Mouse (Mus musculus): ENCODE results near the gene Rasd1. TPM values are rescaled to one million over a fixed set of nuclear protein-coding genes. Genes with fewer than 3 reads are reported as not detected.
"Not testable (repeated sequence)": the region's sequence is repeated elsewhere in the genome, so short reads cannot be mapped to it uniquely, and the experiment has no call there.

Gene Rasd1
- polyA plus RNA-seq, 1 experiment from 2014 or later = 1.7 TPM

- H3K9ac ChIP-seq = no peak overlapping the region
- peaks cover 17% of the 10 kb centered on the region for H3K27me3 ChIP-seq (ENCODE audit: insufficient read depth, low read length)
- ATAC-seq (ENCODE audit: insufficient read depth) (no peak), DNase-seq (no peak)
- no peaks in the 10 kb centered on the region for H3K9me3 ChIP-seq (ENCODE audit: low read depth, low read length)
- TF ChIP-seq CTCF (IDR thresholded peaks at IDR 0.05; ENCODE audit: low read depth) = no peak
- no peak overlapping the region for H3K4me2 ChIP-seq
- no peak overlapping the region; the same call in 1 of the 2 replicates for H3K27ac ChIP-seq (ENCODE audit: low read depth)
- peaks cover 10% of the 10 kb centered on the region; the same call in 1 of the 2 replicates for H3K4me1 ChIP-seq (ENCODE audit: insufficient read depth)
- WGBS = 86% methylated on average over 9 of the region's 9 CpGs
- H3K4me3 ChIP-seq (ENCODE audit: low read depth, low read length) = no peak overlapping the region
- H3K36me3 ChIP-seq (ENCODE audit: insufficient read depth) = peaks cover 20% of the 10 kb centered on the region
These were observed 3.3 kb downstream of the Rasd1 start for GRCm38 (mm10) chr11:59961338-59961875.

GRCm38 (mm10) chr11:59960476-59961337, 4.0 kb downstream of the Rasd1 start:
- 0 out of 2 replicates have a peak, but pooled peaks cover 5% of the 10 kb centered on the region for H3K4me1 ChIP-seq (ENCODE audit: insufficient read depth)
- H3K27me3 ChIP-seq (ENCODE audit: insufficient read depth, low read length) = peaks cover 17% of the 10 kb centered on the region
- no peak overlapping the region for H3K27ac ChIP-seq (ENCODE audit: low read depth)
- no peak for DNase-seq
- no peak for ATAC-seq (ENCODE audit: insufficient read depth)
- no peaks in the 10 kb centered on the region for H3K9me3 ChIP-seq (ENCODE audit: low read depth, low read length)
- no peak for TF ChIP-seq CTCF (IDR thresholded peaks at IDR 0.05; ENCODE audit: low read depth)
- H3K36me3 ChIP-seq (ENCODE audit: insufficient read depth) = peaks cover 20% of the 10 kb centered on the region
- WGBS = 82% methylated on average over 20 of the region's 20 CpGs
- no peak overlapping the region for H3K9ac ChIP-seq
- no peak overlapping the region for H3K4me2 ChIP-seq
- no peak overlapping the region for H3K4me3 ChIP-seq (ENCODE audit: low read depth, low read length)

- no peak overlapping the region for H3K27ac ChIP-seq (ENCODE audit: low read depth)
- H3K36me3 ChIP-seq (ENCODE audit: insufficient read depth) = peaks cover 24% of the 10 kb centered on the region
- no peak for DNase-seq
- 73% methylated on average over 4 of the region's 4 CpGs for WGBS
- no peak overlapping the region for H3K4me3 ChIP-seq (ENCODE audit: low read depth, low read length)
- H3K9me3 ChIP-seq (ENCODE audit: low read depth, low read length) = no peaks in the 10 kb centered on the region
- H3K4me1 ChIP-seq (ENCODE audit: insufficient read depth) = 0 out of 2 replicates have a peak, but pooled peaks cover 5% of the 10 kb centered on the region
- no peak overlapping the region for H3K4me2 ChIP-seq
- no peak overlapping the region for H3K9ac ChIP-seq
- H3K27me3 ChIP-seq (ENCODE audit: insufficient read depth, low read length) = peaks cover 15% of the 10 kb centered on the region
- TF ChIP-seq CTCF (IDR thresholded peaks at IDR 0.05; ENCODE audit: low read depth) = no peak
- no peak for ATAC-seq (ENCODE audit: insufficient read depth)
These were observed 5.3 kb downstream of the Rasd1 start for GRCm38 (mm10) chr11:59959453-59959852.

DNA sequence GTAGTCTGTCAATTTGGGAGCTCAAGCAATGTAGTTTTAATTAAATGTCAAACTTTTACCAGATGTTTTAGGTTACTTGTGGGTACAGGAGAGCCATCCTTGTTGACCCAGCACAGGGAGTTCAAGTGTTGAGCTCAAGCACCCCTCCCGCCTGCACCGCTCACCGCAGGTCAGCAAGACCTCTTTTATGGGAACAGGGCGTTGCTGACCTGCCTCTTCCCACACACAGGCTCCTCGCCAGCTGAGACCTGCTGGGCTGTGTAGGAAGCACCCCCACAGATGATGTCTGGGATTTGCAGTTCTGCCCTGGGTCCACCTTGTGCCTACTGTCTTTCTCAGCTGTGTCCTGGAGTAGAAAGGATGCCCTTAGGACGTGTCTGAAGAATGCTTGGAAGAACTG, 8.0 kb downstream of the Rasd1 start:
- no peak for ATAC-seq (ENCODE audit: insufficient read depth)
- H3K27ac ChIP-seq (ENCODE audit: low read depth) = no peak overlapping the region
- no peaks in the 10 kb centered on the region for H3K27me3 ChIP-seq (ENCODE audit: insufficient read depth, low read length)
- no peak overlapping the region for H3K4me3 ChIP-seq (ENCODE audit: low read depth, low read length)
- no peak overlapping the region for H3K9ac ChIP-seq
- H3K4me1 ChIP-seq (ENCODE audit: insufficient read depth) = no peaks in the 10 kb centered on the region
- 72% methylated on average over 6 of the region's 6 CpGs for WGBS
- no peak overlapping the region for H3K4me2 ChIP-seq
- no peak for DNase-seq
- no peaks in the 10 kb centered on the region for H3K9me3 ChIP-seq (ENCODE audit: low read depth, low read length)
- H3K36me3 ChIP-seq (ENCODE audit: insufficient read depth) = peaks cover 19% of the 10 kb centered on the region
- no peak for TF ChIP-seq CTCF (IDR thresholded peaks at IDR 0.05; ENCODE audit: low read depth)

DNA sequence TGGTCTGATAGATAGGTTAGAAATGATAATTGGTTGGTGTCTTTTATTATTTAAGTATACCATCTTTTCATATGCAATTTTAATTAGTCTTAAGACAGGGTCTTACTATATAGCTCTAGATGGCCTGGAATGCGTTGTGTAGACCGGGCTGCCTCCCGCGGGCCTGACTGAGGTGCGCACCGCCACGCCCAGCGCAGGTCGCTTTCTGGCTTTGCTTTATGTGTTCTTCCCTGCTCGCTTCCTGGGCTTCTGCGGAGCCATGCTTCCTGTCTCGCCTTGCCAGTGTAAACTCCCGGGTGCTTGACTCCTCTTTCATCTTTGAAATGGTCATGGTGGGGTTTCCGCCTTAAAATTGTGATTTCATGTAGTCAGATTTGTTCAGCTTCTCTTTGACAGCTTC, 11.9 kb downstream of the Rasd1 start:
- ATAC-seq (ENCODE audit: insufficient read depth) (no peak), DNase-seq (no peak)
- no peaks in the 10 kb centered on the region for H3K27me3 ChIP-seq (ENCODE audit: insufficient read depth, low read length)
- H3K36me3 ChIP-seq (ENCODE audit: insufficient read depth) = peaks cover 9% of the 10 kb centered on the region; the same call in 1 of the 2 replicates
- no peaks in the 10 kb centered on the region for H3K9me3 ChIP-seq (ENCODE audit: low read depth, low read length)
- H3K27ac ChIP-seq (ENCODE audit: low read depth) = no peak overlapping the region
- no peaks in the 10 kb centered on the region for H3K4me1 ChIP-seq (ENCODE audit: insufficient read depth)
- H3K9ac ChIP-seq = no peak overlapping the region
- TF ChIP-seq CTCF (IDR thresholded peaks at IDR 0.05; ENCODE audit: low read depth) = no peak
- H3K4me2 ChIP-seq = 0 out of 2 replicates have a peak overlapping the region, but pooled peaks have one; percentile 7
- no peak overlapping the region for H3K4me3 ChIP-seq (ENCODE audit: low read depth, low read length)
- 68% methylated on average over 14 of the region's 14 CpGs for WGBS

GRCm38 (mm10) chr11:59948401-59948767, 16.4 kb downstream of the Rasd1 start:
- no peaks in the 10 kb centered on the region for H3K4me1 ChIP-seq (ENCODE audit: insufficient read depth)
- ATAC-seq (ENCODE audit: insufficient read depth) = peak; percentile 62

GRCm38 (mm10) chr11:59947752-59948400, 16.9 kb downstream of the Rasd1 start, which contains the start of gene Med9:
Med9 (plus strand) TSS chr11:59948206.
- ATAC-seq (ENCODE audit: insufficient read depth) (peak; percentile 98), DNase-seq (peak; percentile 98)
- Histone ChIP-seq H3K27me3 (ENCODE audit: insufficient read depth, low read length) (no peaks in the 10 kb centered on the region), H3K36me3 (ENCODE audit: insufficient read depth) (peaks cover 5% of the 10 kb centered on the region; the same call in 1 of the 2 replicates), H3K4me3 (ENCODE audit: low read depth, low read length) (peak within 1 kb of the TSS; percentile 100), H3K9me3 (ENCODE audit: low read depth, low read length) (no peaks in the 10 kb centered on the region), H3K27ac (ENCODE audit: low read depth) (peak within 1 kb of the TSS; percentile 84), H3K4me2 (peak within 1 kb of the TSS; percentile 88), H3K4me1 (ENCODE audit: insufficient read depth) (no peaks in the 10 kb centered on the region), H3K9ac (peak within 1 kb of the TSS; percentile 96)
- TF ChIP-seq CTCF (IDR thresholded peaks at IDR 0.05; ENCODE audit: low read depth) = no peak
- WGBS = 1% methylated on average over 43 of the region's 43 CpGs

More at GRCm38 (mm10) chr11:59948401-59948767, 16.4 kb downstream of the Rasd1 start:
- H3K9ac ChIP-seq = peak overlapping the region; percentile 96
- H3K36me3 ChIP-seq (ENCODE audit: insufficient read depth) = peaks cover 5% of the 10 kb centered on the region; the same call in 1 of the 2 replicates
- no peak for TF ChIP-seq CTCF (IDR thresholded peaks at IDR 0.05; ENCODE audit: low read depth)
- DNase-seq = peak; percentile 52
- H3K4me2 ChIP-seq = peak overlapping the region; percentile 88
- no peaks in the 10 kb centered on the region for H3K9me3 ChIP-seq (ENCODE audit: low read depth, low read length)
- H3K4me3 ChIP-seq (ENCODE audit: low read depth, low read length) = peak overlapping the region; percentile 100
- peak overlapping the region; percentile 84 for H3K27ac ChIP-seq (ENCODE audit: low read depth)
- WGBS = 2% methylated on average over 16 of the region's 16 CpGs
- H3K27me3 ChIP-seq (ENCODE audit: insufficient read depth, low read length) = no peaks in the 10 kb centered on the region

- not testable (repeated sequence) for H3K9me3 ChIP-seq (ENCODE audit: low read depth, low read length); DNase-seq; H3K36me3 ChIP-seq (ENCODE audit: insufficient read depth); H3K4me3 ChIP-seq (ENCODE audit: low read depth, low read length); H3K4me1 ChIP-seq (ENCODE audit: insufficient read depth); H3K27me3 ChIP-seq (ENCODE audit: insufficient read depth, low read length); H3K9ac ChIP-seq; H3K27ac ChIP-seq (ENCODE audit: low read depth); ATAC-seq (ENCODE audit: insufficient read depth); H3K4me2 ChIP-seq
- WGBS = 86% methylated on average over 9 of the region's 10 CpGs
These were observed 19.9 kb downstream of the Rasd1 start for GRCm38 (mm10) chr11:59944855-59945254.

Data from lung, embryonic 14.5 days (tissue).